Mouse (Mus musculus): ENCODE measurements around the gene Prrt4.

Gene Prrt4

GRCm38 (mm10) chr6:29147407-29148010 lies 31.9 kb downstream of the Prrt4 start:
- DNase-seq (ENCODE audit: low spot score) = no peak

DNA sequence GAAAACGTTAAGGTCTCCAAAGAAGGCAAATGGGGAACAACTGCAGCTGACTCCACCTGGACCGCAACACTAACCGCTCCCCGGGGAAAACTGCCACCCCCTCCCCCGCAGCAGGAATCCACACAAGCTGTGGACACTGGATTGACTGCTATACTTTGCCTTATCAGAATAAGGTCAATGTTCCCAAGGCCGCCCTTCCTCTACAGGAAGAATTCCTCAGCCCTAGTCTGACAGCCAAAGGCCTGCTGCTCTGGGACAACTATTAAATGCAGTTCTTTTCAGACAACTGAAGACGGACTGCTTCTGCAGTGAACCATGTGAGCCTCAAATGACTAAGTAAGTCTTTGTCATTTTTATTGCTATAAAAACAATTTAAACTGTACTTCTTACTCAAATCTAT lies 32.7 kb downstream of the Prrt4 start:
- DNase-seq (ENCODE audit: low spot score) = no peak

DNA sequence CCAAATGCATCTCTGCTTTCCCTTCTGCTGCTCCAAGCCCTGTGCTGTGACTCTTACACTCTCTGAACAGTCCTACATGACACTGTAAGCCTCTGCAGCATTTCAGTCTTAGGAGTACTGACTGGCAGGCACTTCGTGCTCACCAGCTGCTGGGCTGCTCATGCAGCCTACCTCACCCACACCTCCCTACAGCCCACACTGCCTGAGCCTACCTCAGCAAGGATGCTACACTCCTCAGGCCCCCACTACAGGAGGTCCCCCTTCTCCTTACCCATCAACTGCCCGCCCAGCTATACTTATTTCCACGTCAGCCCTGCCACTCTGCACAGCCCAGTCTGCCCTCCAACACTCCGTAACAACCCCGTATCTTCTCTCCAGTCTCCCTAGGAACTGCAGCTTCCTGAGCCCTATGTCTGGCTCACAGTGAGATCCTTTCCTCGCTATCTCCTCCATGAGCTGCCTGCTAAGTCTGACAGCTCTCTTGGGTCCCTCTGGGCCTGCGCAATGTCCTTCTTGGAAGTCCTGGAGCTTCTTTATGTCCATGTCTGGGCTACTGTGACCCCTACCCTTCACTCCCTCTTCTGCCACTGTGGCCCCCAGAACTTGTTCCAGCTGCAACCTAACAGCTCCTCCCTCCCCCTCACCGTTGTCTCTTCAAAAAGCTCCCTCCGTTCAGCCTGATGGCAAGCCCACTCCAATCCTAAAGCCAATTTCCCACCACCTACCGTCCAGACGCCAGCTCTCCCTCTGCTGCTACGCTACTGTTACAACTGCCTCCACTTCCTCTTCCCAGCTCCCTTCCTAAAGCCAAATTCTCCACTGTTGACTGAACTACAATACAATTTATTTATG lies 33.7 kb downstream of the Prrt4 start:
- DNase-seq (ENCODE audit: low spot score) = no peak

DNA sequence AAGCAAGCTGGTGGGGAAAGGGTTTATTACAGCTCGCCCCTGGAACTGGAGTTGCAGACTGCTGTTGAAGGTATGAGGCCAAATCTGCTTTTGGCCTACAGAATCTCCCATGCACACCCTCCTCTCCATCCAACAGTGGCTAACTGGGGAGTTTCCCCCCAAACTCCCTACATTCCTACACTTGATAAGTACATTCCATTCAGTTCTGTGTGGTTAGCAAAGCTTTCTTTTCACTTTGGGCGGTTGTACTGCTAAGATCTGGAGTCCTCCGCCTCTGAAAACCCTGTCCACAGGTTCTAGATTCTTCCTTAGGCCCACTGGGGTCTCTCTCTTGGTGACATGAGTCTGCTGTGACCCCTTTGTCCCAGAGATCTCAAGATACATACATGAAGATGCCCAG lies 34.4 kb downstream of the Prrt4 start:
- no peak for DNase-seq (ENCODE audit: low spot score)

DNA sequence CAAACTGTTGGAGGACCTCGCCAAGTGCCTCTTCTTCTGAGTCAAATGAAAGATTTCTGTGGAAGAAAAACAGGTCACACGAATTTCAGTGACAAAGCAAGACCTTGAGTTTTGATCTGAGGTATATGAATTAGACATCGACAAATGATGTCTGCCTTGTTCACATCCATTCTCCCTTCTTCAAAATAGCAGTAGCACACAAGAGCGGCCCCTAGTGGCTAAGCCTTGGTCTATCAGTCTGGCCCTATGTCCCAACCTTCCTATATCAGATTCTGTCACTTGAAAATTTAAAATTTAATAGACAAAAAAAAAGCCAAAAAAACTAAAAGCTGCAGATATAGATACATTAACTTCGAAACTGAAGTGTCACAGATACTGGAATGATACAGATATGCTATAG lies 35.8 kb downstream of the Prrt4 start:
- DNase-seq (ENCODE audit: low spot score) = no peak

GRCm38 (mm10) chr6:29137441-29137840 lies 41.9 kb downstream of the Prrt4 start:
- no peak for DNase-seq (ENCODE audit: low spot score)

DNA sequence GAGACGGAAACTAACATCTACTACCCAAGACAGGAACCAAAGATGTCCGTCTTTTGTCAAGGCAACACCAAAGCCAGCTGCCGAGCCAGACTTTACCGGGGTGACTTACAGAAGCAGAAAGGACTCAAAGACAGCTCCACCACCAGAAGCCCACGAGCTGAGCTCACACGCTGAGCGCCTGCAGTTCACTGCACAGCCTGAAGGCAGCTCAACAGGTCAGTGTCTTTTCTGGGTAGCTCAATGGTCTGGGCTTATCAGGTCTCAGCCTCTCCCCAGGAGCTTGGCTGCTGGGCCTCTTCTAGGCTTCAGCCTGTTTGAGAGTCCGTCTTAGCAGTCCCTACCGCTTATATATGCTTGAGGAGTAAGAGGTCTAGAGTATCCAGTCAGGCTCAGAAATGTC lies 46.3 kb downstream of the Prrt4 start:
- DNase-seq (ENCODE audit: low spot score) = no peak

DNA sequence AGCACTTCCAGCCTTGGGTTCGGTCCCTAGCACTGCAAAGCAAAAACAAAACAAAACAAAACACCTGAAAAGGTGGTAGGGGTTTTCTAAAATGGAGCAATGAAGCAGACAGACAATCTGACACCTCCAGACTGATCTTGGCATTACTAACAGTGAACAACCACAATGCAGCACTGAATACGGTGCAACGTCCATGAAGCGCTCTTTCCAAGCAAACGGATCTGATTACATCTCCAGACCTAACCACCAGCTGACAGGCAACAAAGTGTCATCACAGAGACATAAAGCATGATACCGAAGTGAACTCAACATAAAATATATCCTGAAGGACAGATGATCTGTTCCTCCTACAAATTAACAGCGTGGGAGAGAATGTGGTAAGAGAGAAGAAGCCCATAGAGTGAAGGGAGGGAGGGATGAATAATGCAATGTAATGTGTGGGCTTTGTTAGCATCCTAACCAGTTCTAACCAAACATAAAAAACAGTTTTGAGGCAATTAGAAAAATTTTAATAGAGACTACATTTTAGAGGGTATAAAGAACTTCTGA lies 52.4 kb downstream of the Prrt4 start:
- DNase-seq (ENCODE audit: low spot score) = no peak

DNA sequence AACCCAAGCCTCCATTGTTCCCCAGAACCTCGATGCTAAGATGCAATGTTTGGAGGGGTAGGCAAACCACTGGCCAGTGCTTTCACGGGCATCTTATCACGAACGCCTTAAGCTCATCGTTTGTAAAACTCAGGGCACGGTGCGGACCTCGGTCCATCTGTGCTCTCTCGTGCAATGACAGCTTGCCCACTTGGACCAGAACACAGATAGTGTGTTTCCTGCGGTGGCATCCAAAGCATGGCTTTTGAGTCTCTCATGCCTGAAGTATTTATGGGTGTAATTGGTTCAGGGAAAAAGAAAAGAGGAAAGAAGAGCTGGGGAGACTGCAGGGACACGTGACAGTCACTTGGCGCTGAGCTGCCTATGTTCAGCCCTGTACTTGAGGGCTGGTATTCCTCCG lies 59.4 kb downstream of the Prrt4 start:
- DNase-seq (ENCODE audit: low spot score) = no peak
